Mouse (Mus musculus): ENCODE measurements around the gene Klk1b1. TPM values are rescaled to one million over a fixed set of nuclear protein-coding genes. Genes with fewer than 3 reads are reported as not detected.

Klk1b1 gene
- not detected for total RNA-seq (2023)

DNA sequence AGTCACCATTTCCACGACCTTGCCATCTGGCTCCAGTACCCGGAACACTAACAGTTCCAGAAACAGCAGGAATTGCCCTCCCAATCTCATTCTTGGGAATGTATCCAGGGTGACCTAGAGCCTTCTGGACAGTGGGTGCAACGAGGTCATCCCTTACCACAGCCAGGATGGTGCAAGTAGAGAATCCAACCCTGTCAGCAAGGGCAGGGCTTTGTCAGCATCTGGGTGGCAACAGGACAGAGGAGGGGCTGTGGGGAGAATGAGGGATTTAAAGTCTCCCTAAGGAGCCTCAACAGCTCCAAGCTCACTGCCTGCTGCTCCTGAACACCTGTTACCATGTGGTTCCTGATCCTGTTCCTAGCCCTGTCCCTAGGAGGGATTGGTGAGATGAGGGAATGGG lies at the start of gene Klk1b1:
Gene Klk1b1, plus strand, starts transcription at position 301 of the 400 bp plus-strand sequence.

DNA sequence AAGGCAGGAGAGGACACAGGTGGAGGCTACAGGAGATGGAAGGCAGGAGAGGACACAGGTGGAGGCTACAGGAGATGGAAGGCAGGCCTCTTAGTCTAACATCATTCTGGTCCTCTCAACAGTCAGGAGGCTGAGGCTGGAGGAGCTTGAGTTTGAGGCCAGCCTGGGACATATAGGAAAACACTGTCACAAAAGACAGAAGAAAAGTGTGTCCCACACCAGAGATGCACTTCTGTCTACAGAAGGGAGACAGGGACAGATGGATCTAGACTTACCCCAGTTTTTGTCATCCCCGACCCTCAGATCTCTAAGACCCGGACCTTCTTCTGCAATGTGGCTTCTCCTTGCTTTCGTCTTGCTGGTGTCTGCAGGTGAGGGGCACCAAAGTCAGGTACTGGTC lies 33.1 kb upstream of the Klk1b1 start, which contains the start of gene Klk15:
Gene Klk15, plus strand, starts transcription at position 301 of the 400 bp plus-strand sequence.

GRCm38 (mm10) chr7:43950364-43950763 lies 16.2 kb upstream of the Klk1b1 start, which contains the start of gene Klk1b8:
Gene Klk1b8 (plus strand): TSS chr7:43950664.

GRCm38 (mm10) chr7:43975761-43976160 lies 9.2 kb downstream of the Klk1b1 start, which contains the start of gene Klk1b9:
Gene Klk1b9 (plus strand): TSS chr7:43976061.

GRCm38 (mm10) chr7:43995577-43995976 lies 29.0 kb downstream of the Klk1b1 start, which contains the start of gene Klk1b11:
Gene Klk1b11 (plus strand): TSS chr7:43995877.

GRCm38 (mm10) chr7:44011868-44012267 lies 45.3 kb downstream of the Klk1b1 start, which contains the start of gene Klk1b26:
Gene Klk1b26 (plus strand): TSS chr7:44012168.

Other genes with a start within 250 kb of the Klk1b1 start
- not detected for gene Klk12, start 197.9 kb upstream of the Klk1b1 start, total RNA-seq (2023)
- not detected for gene Klk11, start 192.1 kb upstream of the Klk1b1 start, total RNA-seq (2023)
- gene Klk10, start 185.7 kb upstream of the Klk1b1 start, total RNA-seq (2023): not detected
- gene Klk9, start 174.9 kb upstream of the Klk1b1 start, total RNA-seq (2023): not detected
- 1 to 10 TPM; 2.6 to 5.1 TPM for gene Klk8, start 169.2 kb upstream of the Klk1b1 start, total RNA-seq (2023)
- under 1 TPM in 1 of 2 experiments, not detected in 1; 0.38 TPM for gene Klk7, start 155.5 kb upstream of the Klk1b1 start, total RNA-seq (2023)
- not detected for gene Klk6, start 142.3 kb upstream of the Klk1b1 start, total RNA-seq (2023)
- not detected for gene Klk5, start 124.8 kb upstream of the Klk1b1 start, total RNA-seq (2023)
- not detected for gene Klk4, start 85.6 kb upstream of the Klk1b1 start, total RNA-seq (2023)
- not detected for gene Klk15, start 33.0 kb upstream of the Klk1b1 start, total RNA-seq (2023)
- gene Klk1b8, start 16.1 kb upstream of the Klk1b1 start, total RNA-seq (2023): not detected
- not detected for gene Klk1b9, start 9.3 kb downstream of the Klk1b1 start, total RNA-seq (2023)
- gene Klk1b11, start 29.1 kb downstream of the Klk1b1 start, total RNA-seq (2023): not detected
- gene Klk1b26, start 45.4 kb downstream of the Klk1b1 start, total RNA-seq (2023): not detected
- not detected for gene Klk1b27, start 85.5 kb downstream of the Klk1b1 start, total RNA-seq (2023)
- gene Klk1b21, start 135.6 kb downstream of the Klk1b1 start, total RNA-seq (2023): not detected
- not detected for gene Klk1b22, start 145.9 kb downstream of the Klk1b1 start, total RNA-seq (2023)
- not detected for gene Klk1b16, start 170.0 kb downstream of the Klk1b1 start, total RNA-seq (2023)
- not detected for gene Klk1b24, start 221.5 kb downstream of the Klk1b1 start, total RNA-seq (2023)
- not detected for gene Klk1b3, start 231.4 kb downstream of the Klk1b1 start, total RNA-seq (2023)
- not detected for gene Klk1b4, start 240.7 kb downstream of the Klk1b1 start, total RNA-seq (2023)
- gene Klk1b5, start 249.2 kb downstream of the Klk1b1 start, total RNA-seq (2023): not detected